Mouse (Mus musculus) urinary bladder, adult 2 months (tissue): ENCODE results near the gene Fis1. TPM values are rescaled to one million over a fixed set of nuclear protein-coding genes. Genes with fewer than 3 reads are reported as not detected.
"Not testable (repeated sequence)": the region's sequence is repeated elsewhere in the genome, so short reads cannot be mapped to it uniquely, and the experiment has no call there.

ENCODE experiments used
- DNase-seq: peaks from one replicate; pipeline ENCODE4 v3.0.0; 2022; ENCODE audit warnings: low spot score
- polyA plus RNA-seq: library from polyadenylated mRNA; depleted of rRNA; stranded (reverse); fragments of >200 nt; gene quantifications from 2 replicates; pipeline ENCODE4 v1.2.3, GENCODE M21; 2012

The Fis1 gene
- polyA plus RNA-seq, 1 experiment: 203 TPM

- no peak for DNase-seq
Measured at GRCm38 (mm10) chr5:136940845-136941560, 12.1 kb upstream of the Fis1 start.

- DNase-seq: no peak
Measured at GRCm38 (mm10) chr5:136942781-136943180, 10.3 kb upstream of the Fis1 start.

- no peak for DNase-seq
Measured at GRCm38 (mm10) chr5:136943382-136943781, 9.7 kb upstream of the Fis1 start.

- no peak for DNase-seq
Measured at GRCm38 (mm10) chr5:136945084-136945483, 8.0 kb upstream of the Fis1 start.

- no peak for DNase-seq
Measured at GRCm38 (mm10) chr5:136947874-136948273, 5.2 kb upstream of the Fis1 start.

- DNase-seq: not testable (repeated sequence)
Measured at GRCm38 (mm10) chr5:136949551-136950336, 3.3 kb upstream of the Fis1 start.

GRCm38 (mm10) chr5:136950521-136950920 is 2.6 kb upstream of the Fis1 start:
- no peak for DNase-seq

GRCm38 (mm10) chr5:136952153-136952552 is 922 bp upstream of the Fis1 start:
- DNase-seq: no peak

GRCm38 (mm10) chr5:136953440-136953951 is 421 bp downstream of the Fis1 start:
- DNase-seq: no peak

GRCm38 (mm10) chr5:136955622-136956021 is 2.5 kb downstream of the Fis1 start:
- no peak for DNase-seq

- DNase-seq: no peak
Measured at GRCm38 (mm10) chr5:136957250-136957649, 4.2 kb downstream of the Fis1 start.

GRCm38 (mm10) chr5:136958991-136959605 is 6.0 kb downstream of the Fis1 start:
- no peak for DNase-seq

- no peak for DNase-seq
Measured at GRCm38 (mm10) chr5:136960053-136960452, 7.0 kb downstream of the Fis1 start.

GRCm38 (mm10) chr5:136961334-136961982 is 8.4 kb downstream of the Fis1 start:
- no peak for DNase-seq

- DNase-seq: peak; percentile 86
Measured at GRCm38 (mm10) chr5:136961983-136962461, 8.9 kb downstream of the Fis1 start.

GRCm38 (mm10) chr5:136962501-136962900 is 9.4 kb downstream of the Fis1 start:
- no peak for DNase-seq

- DNase-seq: no peak
Measured at GRCm38 (mm10) chr5:136962966-136963540, 10.0 kb downstream of the Fis1 start.

GRCm38 (mm10) chr5:136965210-136965609 is 12.1 kb downstream of the Fis1 start:
- DNase-seq: no peak

GRCm38 (mm10) chr5:136965686-136966085 is 12.6 kb downstream of the Fis1 start:
- DNase-seq: no peak

GRCm38 (mm10) chr5:136966331-136966730 is 13.3 kb downstream of the Fis1 start, which contains the start of gene Cldn15:
Cldn15 (plus strand) TSS chr5:136966616.
- no peak for DNase-seq

GRCm38 (mm10) chr5:136966861-136967455 is 13.9 kb downstream of the Fis1 start:
- no peak for DNase-seq
